Mouse (Mus musculus) embryo, embryonic 10 days (tissue): Measurements from ENCODE around the gene Dtl.
"Not testable (repeated sequence)": the region's sequence is repeated elsewhere in the genome, so short reads cannot be mapped to it uniquely, and the experiment has no call there.

Experiments used
- DNase-seq: peaks from one replicate; pipeline ENCODE4 v3.0.0-alpha.2; 2015; ENCODE audit warnings: low spot score

Dtl gene

DNA sequence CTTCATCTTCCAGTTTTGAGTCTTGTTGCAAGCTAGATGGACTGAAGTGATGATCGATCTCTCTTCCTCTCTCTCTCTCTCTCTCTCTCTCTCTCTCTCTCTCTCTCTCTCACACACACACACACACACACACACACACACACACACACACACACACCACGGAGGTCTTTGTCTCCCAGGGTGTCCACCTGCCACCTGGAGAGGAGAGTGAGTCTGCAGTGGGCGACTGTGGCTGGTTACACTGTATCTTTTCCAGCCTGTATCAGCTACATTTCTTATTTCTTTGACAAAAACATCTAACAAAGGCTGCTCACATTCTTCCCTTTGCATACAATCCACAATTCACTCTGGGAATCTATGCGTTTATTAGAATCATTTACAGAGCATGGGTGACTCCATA is 56.4 kb downstream of the Dtl start:
- no peak for DNase-seq

DNA sequence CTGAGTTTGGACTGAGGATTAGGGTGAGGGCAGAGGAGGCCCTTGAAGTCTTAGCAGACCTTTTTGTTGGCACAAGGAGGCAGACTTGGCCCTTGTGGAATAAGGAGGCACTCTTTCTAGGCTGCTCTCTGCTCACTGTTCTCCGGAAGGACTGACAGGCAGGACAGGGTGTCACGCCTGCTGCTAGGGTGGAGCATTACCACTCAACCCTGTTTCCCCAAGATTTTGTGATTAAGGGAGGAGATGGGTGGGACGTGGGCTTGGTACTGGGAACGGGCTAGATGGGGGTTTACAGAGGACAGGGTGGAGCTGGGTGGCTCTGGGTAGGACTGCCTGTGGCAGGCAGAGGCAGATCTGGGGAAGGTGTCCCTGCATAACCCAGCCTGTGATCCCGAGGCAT is 57.4 kb downstream of the Dtl start:
- no peak for DNase-seq

DNA sequence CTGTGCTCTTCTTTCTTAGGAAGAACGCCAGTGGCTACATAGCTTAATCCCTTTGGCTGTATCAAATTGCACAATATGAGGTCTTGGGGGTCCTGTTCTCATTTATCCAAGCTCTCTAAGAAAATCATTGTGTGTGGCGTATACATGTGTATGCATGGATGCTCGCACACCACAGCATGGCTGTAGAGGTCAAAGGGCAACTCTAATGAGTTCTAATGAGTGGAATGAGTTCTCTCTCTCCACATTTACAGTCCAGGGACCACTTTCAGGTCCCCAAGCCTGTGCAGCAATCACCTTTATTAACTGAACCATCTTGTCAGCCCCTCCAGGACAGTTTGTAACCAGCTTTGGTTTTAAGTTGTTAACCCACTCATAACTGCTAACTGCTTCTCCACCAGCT is 58.3 kb downstream of the Dtl start:
- no peak for DNase-seq

DNA sequence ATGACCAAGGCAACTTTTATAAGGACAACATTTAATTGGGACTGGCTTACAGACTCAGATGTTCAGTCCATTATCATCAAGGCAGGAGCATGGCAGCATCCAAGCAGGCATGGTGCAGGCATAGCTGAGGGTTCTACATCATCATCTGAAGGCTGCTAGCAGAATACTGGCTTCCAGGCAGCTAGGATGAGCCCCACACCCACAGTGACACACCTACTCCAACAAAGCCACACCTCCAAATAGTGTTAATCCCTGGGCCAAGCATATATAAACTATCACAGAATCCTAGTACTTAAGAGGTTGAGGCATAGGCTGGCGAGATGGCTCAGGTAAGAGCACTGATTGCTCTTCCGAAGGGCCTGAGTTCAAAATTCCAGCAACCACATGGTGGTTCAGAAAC is 59.0 kb downstream of the Dtl start:
- DNase-seq: not testable (repeated sequence)

DNA sequence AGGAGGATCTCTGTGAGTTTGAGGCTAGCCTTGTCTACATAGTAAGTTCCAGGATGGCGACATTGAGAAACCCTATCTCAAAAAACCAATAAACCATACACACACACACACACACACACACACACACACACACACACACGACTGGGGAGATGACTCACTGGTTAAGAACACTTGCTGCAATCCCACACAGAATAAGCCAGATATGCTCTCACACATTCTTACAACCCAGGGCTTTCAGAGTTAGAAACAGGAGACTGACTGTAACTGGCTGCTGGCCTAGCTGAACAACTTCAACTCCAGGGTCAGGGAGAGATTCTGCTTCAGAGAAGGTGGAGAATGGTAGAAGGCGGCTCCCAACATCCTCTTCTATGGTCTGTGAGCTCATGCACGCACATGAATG is 62.1 kb downstream of the Dtl start:
- no peak for DNase-seq

DNA sequence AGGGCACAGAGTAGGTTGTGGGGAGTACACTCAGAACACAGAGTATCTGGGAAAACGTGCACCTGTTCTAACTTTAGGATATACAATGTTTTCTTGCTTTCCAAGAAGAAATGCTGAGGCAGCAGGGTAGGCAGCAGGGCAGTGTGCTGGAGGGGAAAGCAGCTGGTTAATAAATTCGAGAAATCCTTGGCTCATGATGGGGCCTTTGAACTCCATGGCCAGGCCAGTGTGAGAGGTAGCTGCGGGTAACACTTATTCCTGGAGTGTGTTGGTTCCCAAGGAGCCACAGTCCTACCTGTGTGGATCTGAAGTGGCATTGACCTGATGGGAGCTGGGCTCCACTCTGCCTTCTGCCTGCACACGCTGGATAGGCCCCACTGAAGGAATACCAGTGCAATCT is 63.0 kb downstream of the Dtl start:
- DNase-seq: no peak

DNA sequence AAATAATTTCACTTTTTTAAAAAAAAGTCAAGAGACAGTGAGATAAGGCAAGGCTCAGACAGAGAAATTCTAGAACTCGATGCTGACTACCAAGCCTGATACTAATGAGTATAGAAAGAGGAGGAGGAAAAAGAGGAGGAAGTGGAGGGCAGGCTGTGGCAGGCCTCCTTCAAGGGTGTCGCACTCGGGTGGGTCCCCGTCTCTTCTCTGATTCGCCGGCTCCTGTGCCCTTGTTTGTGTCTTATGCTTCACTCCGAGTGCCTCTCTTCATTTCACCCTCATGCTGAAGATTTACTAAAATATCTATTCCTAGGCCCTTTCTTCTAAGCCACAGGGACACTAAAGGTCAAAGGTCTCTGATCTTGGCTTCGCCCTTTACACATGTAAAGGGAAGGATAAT is 63.8 kb downstream of the Dtl start:
- no peak for DNase-seq

DNA sequence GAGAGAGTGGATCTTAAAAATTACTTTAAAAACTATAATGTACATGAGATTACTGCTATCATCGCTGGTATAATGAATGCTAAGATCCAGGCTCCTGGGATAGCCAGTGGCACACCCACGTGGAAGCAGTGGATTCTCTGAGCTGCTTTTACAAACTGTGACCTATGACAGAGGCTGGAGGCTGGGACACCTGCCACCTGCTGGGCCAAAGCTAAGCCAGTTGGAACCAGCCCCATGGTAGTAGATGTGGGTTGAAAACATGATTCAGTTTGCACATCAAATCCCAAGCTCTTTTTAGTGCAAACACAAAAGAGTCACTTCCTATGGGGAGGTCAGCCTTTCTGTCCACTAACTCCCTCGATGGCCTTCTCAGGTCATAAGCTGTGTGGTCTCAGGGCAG is 65.5 kb downstream of the Dtl start:
- DNase-seq: no peak

DNA sequence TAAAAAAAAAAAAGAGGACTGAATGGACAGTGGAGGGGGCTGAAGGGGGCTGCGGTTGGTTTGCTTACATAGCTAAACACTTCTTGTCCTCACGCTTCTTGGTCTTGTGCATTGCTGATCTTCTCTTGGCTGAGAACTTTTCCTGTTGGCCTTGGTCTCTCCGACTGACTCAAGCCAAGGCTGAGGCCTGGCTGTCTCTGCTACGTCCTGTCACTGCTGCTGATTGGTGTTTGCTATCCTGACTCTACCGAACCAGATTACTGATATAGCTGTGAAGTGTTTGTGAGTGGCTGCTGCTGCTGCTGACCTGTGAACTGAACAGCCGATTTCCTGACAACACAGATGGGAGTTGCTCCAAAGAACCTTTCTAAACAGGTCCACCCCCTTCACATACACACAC is 66.2 kb downstream of the Dtl start:
- DNase-seq: no peak

DNA sequence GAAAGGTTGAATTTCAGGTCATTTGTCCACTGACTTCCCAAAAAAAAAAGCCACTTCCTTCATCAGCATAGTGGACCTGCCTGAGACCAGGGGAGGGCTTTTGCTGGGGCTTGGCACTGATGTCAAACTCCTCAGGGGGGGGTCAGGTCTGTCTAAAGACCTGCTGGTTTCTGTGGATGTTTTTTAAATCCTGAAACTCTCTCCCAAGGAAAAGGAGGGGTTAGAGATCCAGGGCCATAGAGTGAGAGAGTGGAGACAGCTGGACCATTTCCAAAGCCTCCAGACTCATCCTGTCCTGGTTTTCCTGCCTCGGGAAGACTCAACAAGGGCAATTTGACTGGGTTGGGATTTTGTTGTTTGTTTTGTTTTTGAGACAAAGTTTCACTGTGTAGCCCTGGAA is 68.6 kb downstream of the Dtl start:
- DNase-seq: no peak

DNA sequence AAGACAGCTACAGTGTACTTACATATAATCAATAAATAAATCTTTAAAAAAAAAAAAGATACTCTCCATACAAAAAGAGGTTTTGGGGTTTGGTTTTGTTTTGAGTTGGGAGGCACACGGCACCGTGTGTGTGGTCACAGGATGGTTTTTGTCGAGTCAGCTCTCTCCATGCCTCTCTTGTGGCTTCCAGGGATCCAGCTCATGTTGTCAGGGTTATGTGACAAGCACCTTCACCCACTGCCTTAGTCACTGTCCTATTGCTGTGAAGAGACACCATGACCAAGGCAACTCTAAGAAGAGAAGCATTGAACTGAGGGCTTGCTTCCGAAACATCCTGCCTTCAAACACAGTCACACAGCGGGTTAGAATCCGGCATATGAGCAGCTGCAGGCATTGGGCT is 75.7 kb downstream of the Dtl start:
- DNase-seq: no peak

DNA sequence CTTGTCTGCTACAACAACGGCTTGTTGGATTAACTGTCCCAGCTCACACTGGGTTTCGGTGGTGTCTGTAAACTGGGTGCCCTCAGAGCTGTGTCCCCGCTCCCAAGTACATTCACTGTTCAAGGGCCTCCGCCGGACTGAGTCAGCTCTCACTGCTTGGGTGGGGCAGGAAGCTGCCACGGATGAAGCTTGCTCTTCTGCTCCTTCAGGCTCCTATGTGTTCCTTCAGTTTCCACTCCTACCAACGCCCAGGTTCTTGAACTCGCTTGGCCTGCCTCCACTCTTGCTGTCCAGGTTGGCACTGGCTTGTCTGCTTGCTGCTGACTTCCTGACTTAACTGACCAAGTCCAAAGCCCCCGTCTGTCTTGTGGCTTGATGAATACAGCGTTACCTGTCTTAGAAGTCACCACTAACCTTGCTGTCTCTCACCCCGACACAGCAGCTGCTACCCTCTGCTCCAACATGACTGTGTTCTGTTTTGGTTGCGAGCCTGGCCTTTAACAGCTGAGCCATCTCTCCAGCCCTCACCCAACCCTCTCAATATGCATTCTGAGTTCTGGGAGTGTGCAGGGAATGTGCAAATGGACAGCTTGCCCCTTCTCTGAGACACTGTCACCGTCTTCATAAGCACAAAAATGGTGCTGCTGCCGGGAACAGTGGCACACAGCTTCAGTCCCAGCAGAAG is 76.9 kb downstream of the Dtl start:
- no peak for DNase-seq

DNA sequence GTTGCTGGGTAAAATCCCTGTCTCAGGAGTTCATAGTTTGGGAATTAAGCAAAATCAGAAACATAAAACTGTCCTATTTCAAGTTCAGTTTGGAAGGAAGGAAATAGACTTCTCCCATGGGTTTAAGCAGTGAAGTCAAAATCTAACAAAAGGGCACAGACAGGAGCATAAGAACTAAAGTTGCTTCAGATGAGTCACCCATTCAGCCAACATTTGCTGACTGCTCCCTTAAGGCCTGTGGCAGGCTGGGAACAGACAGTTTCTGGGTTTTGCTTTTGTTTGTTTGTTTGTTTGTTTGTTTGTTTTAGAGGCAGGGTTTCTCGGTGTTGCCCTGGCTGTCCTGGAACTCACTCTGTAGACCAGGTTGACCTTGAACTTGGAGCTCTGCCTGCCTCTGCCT is 78.7 kb downstream of the Dtl start:
- DNase-seq: no peak

DNA sequence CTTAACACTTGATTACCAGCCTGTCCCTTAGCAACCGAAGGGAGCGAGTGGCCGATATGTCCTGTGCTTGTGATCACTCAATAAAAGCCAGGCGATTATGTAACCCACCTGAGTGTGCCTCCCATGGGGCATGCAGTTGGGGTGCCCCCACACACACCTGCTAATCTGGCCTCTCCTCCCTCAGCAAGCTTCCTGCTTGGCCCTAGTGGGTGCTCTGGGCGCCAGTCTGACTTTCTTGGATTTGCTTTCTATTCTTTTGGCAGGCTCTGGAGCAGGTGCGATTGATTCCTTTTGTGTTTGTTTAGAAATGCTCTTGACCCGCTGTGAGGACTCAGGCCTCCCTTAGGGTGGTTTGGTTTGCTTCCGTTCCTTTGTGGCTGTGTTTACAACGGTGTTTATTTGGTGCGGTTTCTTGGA is 80.3 kb downstream of the Dtl start:
- DNase-seq: no peak

DNA sequence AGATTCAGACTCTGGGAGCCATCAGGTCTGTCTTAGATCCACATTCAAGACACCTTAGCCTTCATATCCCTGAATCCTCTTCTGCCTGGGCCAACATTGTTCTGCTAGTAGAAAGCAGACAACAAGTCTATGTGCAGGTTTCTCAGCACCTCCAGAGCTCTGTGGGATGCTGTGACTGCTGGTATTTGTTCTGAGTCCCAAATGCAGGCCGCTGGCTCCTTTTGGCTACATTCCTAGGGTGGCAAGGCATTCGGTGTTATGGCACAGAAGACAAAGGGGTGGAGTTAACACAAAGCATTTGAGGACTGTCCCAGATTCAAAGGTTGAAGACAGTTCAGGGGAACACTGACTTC is 81.1 kb downstream of the Dtl start:
- no peak for DNase-seq

DNA sequence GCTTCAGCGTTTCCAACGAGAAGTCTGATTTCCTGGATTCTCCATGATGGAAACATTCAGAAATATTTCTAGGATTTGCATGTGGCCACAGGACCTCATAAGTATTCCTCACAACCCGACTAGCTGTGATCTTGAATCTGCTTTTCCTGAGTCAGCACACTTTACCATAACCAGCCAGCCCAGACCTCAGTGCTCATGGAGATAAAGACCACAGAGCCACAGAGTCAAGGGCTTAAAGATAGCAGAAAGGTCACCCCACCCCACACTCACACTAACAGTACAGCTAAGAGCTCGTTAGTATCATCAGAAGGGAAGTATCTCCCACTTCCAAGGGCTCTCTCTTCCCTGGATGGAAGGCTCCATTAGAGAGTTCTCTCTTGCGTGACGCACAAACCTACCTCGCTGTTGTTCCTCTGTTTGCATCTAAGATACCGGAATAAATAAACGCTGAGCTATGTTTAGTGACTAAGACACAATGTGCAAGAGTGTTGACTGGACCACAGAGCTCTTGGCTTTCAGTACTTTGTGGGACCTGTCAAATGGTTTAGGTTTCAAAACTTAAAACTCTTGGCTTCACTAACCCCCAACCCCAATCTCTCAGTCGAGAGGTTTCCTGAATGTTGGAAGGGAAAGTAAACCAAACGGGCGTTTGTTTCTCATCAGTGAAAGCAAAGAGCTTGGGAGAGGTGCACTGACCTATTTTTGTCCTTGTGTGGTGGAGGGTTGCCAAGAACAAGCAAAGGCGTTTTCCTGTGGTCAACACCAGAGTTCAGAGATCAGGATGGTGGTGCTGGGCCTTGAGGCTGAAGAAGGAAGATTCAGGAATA is 81.7 kb downstream of the Dtl start:
- no peak for DNase-seq

DNA sequence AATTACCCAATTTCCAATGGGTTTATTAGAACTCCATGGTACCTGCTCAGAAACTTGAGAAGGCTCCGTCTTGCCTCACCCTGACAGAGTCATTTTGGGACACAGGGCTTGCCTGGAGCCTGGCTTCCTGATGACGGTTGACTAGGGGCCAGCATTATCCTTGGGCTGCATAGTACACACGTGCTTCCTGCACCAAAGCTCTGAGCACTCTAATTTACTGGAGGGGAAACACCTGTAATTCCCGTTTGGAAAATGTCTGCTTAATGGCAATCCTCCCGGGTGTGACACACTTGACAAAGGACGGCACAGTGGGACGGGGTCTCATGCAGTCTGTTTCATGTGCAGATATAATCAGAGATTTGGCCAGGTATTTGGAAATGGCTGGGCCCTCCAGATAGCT is 84.9 kb downstream of the Dtl start:
- no peak for DNase-seq
